Mouse (Mus musculus) megakaryocyte, embryonic 14.5 days (primary cell): ENCODE measurements around the gene Rpn1. TPM values are rescaled to one million over a fixed set of nuclear protein-coding genes. Genes with fewer than 3 reads are reported as not detected.

Experiments used
- H3K27me3 ChIP-seq: replicated peaks from 2 replicates; pipeline ENCODE3; 2012; ENCODE audit warnings: inconsistent platforms
- H3K36me3 ChIP-seq: replicated peaks from 2 replicates; pipeline ENCODE3; 2012; ENCODE audit warnings: low read length, inconsistent platforms, mixed read lengths
- H3K4me1 ChIP-seq: 2 replicates; pipeline ENCODE4 v1.6.1; 2012; ENCODE audit warnings: inconsistent platforms
- H3K4me3 ChIP-seq: replicated peaks from 2 replicates; pipeline ENCODE3; 2012; ENCODE audit warnings: moderate library complexity, mild to moderate bottlenecking, inconsistent platforms
- H3K9me3 ChIP-seq: 2 replicates; pipeline ENCODE4 v1.6.1; 2012; ENCODE audit warnings: inconsistent platforms
- FLI1 ChIP-seq: IDR thresholded peaks from 2 replicates; pipeline ENCODE4 v1.6.1; 2012; ENCODE audit warnings: low read length, inconsistent platforms, mixed read lengths
- GATA1 ChIP-seq: IDR thresholded peaks from 3 replicates; pipeline ENCODE4 v1.6.1; 2012; ENCODE audit warnings: mixed read lengths, low read length, inconsistent platforms, borderline replicate concordance
- polyA plus RNA-seq: library from polyadenylated mRNA; stranded (reverse); fragments of >175 nt; gene quantifications from 2 replicates; pipeline ENCODE4 v1.2.3, GENCODE M21; 2012; ENCODE audit warnings: low replicate concordance; ENCODE audit not compliant: insufficient read depth

Rpn1 gene
- polyA plus RNA-seq, 1 experiment = 59.1 TPM

DNA sequence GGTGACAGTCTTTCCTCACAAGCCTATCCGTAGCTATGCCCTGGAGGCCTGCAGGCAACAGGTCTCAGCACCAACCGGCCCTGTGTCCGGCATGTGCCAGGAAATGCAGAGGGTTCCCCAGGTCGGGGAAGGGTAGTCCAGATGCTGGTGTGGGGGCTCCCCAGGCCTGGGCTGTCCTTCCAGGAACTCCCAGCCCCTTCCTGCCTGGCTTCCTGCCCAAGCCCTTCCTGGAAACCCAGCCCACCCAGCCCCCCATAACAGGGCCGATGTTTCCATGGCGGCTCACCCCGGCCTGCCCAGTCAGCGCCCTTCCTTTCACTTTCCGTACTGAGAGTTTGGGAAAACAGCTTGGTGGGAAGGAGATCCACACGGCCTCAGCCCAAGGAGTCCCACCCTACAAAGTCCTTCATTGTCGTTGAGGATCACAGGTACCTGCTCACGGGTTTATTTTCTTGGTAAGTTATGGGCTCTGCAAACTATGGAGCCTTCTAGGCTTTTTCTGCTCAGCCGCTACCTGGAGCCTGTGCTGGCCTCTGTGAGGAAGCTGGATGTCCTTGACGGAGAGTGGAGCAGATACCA is 67.9 kb downstream of the Rpn1 start:
- peaks cover 36% of the 10 kb centered on the region for H3K4me1 ChIP-seq
- H3K9me3 ChIP-seq = peaks cover 20% of the 10 kb centered on the region
- peaks cover 67% of the 10 kb centered on the region for H3K27me3 ChIP-seq
- H3K36me3 ChIP-seq = no peaks in the 10 kb centered on the region
- H3K4me3 ChIP-seq = peak overlapping the region; percentile 23
- TF ChIP-seq GATA1 (no peak), FLI1 (no peak)

DNA sequence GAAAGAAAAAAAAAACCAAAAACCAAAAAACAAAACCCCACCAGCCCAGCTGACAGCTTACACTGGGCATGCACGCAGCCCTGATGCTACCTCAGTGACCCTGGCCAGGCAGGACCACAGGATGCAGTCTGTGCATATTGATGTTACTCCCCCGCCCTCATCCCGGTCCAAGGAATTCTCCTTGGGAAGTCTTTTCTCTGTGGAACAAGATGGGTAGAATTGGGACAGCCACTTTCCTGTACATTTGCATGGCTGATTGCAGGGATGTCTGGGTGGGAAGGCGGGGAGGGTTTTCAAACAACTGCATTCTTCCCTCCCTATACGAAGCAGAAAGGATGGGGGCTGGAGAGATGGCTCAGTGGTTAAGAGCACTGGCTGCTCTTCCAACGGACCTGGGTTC is 68.7 kb downstream of the Rpn1 start:
- no peaks in the 10 kb centered on the region for H3K36me3 ChIP-seq
- H3K4me1 ChIP-seq = peaks cover 29% of the 10 kb centered on the region
- TF ChIP-seq GATA1 = no peak
- no peak for TF ChIP-seq FLI1
- H3K9me3 ChIP-seq = peaks cover 20% of the 10 kb centered on the region
- peaks cover 61% of the 10 kb centered on the region for H3K27me3 ChIP-seq
- no peak overlapping the region for H3K4me3 ChIP-seq

Other genes starting within 250 kb of the Rpn1 start
- gene Gm45140, start 248.7 kb upstream of the Rpn1 start, polyA plus RNA-seq = 13.2 TPM in 1 of 2 replicates, not detected in the other
- 5.6 and 34.7 TPM in 2 replicates for gene Isy1, start 245.7 kb upstream of the Rpn1 start, polyA plus RNA-seq
- gene Cnbp, start 233.4 kb upstream of the Rpn1 start, polyA plus RNA-seq = 44.0 and 59.4 TPM in 2 replicates
- 6.8 and 8.2 TPM in 2 replicates for gene Copg1, start 196.7 kb upstream of the Rpn1 start, polyA plus RNA-seq
- 1.5 TPM in 1 of 2 replicates, not detected in the other for gene Hmces, start 170.5 kb upstream of the Rpn1 start, polyA plus RNA-seq
- gene H1fx, start 102.8 kb upstream of the Rpn1 start, polyA plus RNA-seq = 13.7 and 33.8 TPM in 2 replicates
- 13.2 and 85.0 TPM in 2 replicates for gene Rab7, start 39.2 kb upstream of the Rpn1 start, polyA plus RNA-seq
- gene Gata2, start 109.4 kb downstream of the Rpn1 start, polyA plus RNA-seq = 160 and 266 TPM in 2 replicates
- gene Dnajb8, start 137.8 kb downstream of the Rpn1 start, polyA plus RNA-seq = not detected in 2 replicates